Mouse (Mus musculus): ENCODE results near the gene Zfp691.

DNA sequence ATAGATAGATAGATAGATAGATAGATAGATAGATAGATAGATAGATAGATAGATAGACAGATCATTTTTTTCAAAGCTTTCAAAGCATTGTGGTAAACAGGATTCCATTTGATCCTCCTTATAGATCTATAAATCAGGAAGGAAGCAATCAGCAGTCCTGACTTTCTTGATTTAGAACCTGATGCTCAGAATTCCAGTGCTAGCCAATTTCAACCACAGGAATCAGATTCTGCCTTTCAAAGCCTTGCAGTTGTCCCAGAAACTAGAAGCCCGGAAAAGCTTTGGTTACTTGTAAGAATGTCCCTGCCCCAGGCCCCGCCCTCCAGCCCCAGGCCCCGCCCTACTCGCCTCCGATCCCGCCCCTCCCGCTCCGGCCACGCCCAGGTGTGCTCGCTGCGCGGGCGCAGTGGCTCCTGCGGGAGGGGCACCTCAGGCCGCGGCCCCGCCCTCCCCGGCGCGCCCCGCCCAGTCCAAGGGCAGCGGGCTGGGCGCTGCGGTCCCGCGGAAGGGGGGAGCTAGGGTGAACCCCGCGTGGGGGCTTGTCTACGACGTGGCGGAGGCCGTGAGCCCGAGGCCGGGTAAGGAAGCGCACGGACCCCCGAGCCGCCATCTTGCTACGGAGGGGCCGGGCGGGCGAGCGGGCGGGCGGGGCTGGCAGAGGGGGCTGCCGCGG, 21.1 kb upstream of the Zfp691 start, which contains the start of gene Svbp:
- no peak for TF ChIP-seq GATA1 (IDR thresholded peaks at IDR 0.05; ENCODE audit: low read length)
- no peak for TF ChIP-seq TAL1 (IDR thresholded peaks at IDR 0.05; ENCODE audit: low read length)
